Mouse (Mus musculus): Measurements from ENCODE around the gene Htr1b. TPM values are rescaled to one million over a fixed set of nuclear protein-coding genes. Genes with fewer than 3 reads are reported as not detected.

Htr1b gene
- polyA plus RNA-seq, 1 experiment from 2014 or later, result 0.51 TPM

DNA sequence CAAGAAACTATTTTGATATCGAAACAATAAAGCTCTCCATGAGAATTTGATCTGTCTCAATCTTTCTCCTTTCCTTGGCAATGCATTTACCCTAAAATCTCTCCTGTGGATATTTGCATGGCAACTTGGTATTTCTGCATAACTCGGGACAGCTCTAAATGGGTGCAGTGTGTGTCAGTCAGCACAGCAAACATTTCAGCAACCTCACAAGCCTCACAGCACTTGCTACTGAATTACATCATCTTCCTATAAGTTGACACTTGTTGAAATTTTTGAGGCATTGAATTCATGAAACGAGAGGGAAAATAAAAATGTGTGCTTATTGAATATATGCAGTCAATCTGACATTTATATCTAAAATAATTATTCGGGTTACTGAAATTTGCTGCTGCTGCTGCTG, 22.6 kb downstream of the Htr1b start:
- WGBS, result 85% methylated on average over 4 of the region's 4 CpGs
- no peak for ATAC-seq (ENCODE audit: low FRiP score, low read depth)
- Histone ChIP-seq H3K4me1 (no peaks in the 10 kb centered on the region), H3K9me3 (no peaks in the 10 kb centered on the region), H3K9ac (replicated peaks) (no peak overlapping the region), H3K36me3 (no peaks in the 10 kb centered on the region), H3K27ac (replicated peaks) (no peak overlapping the region), H3K4me3 (no peak overlapping the region), H3K4me2 (replicated peaks) (no peak overlapping the region), H3K27me3 (no peaks in the 10 kb centered on the region)

Other genes with a start within 250 kb of the Htr1b start
- gene Mei4, start 229.8 kb upstream of the Htr1b start, polyA plus RNA-seq (2016; fragmentation: Nextera tagmentation; extraction: Ambion mirVana), result 0.70 and 0.73 TPM in 2 replicates